Mouse (Mus musculus) neural tube, embryonic 13.5 days (tissue): ENCODE results near the gene Smim23. TPM values are rescaled to one million over a fixed set of nuclear protein-coding genes. Genes with fewer than 3 reads are reported as not detected.
A peak's percentile ranks its signal among the peaks of the same experiment; 100 is the strongest.

Source experiments
- ATAC-seq: fragments of 200-750 bp; cut with Nextera tagmentation; 2 replicates; pipeline ENCODE4 v1.8.0; 2017; ENCODE audit warnings: low read depth, mild to moderate bottlenecking, moderate TSS enrichment, moderate library complexity
- H3K27ac ChIP-seq: fragments of 300-500 bp; sonication (generic); replicated peaks from 2 replicates; pipeline ENCODE4 v1.5.1; 2015; ENCODE audit warnings: moderate library complexity, mild to moderate bottlenecking, inconsistent platforms
- H3K27me3 ChIP-seq: fragments of 300-500 bp; sonication (generic); 2 replicates; pipeline ENCODE4 v1.6.1; 2015; ENCODE audit warnings: mild to moderate bottlenecking, inconsistent platforms
- H3K36me3 ChIP-seq: fragments of 300-500 bp; sonication (generic); 2 replicates; pipeline ENCODE4 v1.6.1; 2015; ENCODE audit warnings: mild to moderate bottlenecking, inconsistent platforms
- H3K4me1 ChIP-seq: fragments of 300-500 bp; sonication (generic); replicated peaks from 2 replicates; pipeline ENCODE4 v1.6.1; 2015; ENCODE audit warnings: inconsistent platforms
- H3K4me2 ChIP-seq: fragments of 300-500 bp; sonication (generic); 2 replicates; pipeline ENCODE4 v1.6.1; 2015; ENCODE audit warnings: inconsistent platforms, mild to moderate bottlenecking, moderate library complexity
- H3K4me3 ChIP-seq: fragments of 300-500 bp; sonication (generic); 2 replicates; pipeline ENCODE4 v1.5.1; 2015; ENCODE audit warnings: mild to moderate bottlenecking, inconsistent platforms
- H3K9ac ChIP-seq: fragments of 300-500 bp; sonication (generic); 2 replicates; pipeline ENCODE4 v1.6.1; 2015; ENCODE audit warnings: moderate library complexity, mild to moderate bottlenecking, inconsistent platforms
- H3K9me3 ChIP-seq: fragments of 300-500 bp; sonication (generic); 2 replicates; pipeline ENCODE4 v1.6.1; 2016; ENCODE audit warnings: inconsistent platforms
- WGBS: fragments of 180-500 bp; shearing (Covaris S2); methylation state at CpG from one replicate; pipeline ENCODE4 v1.1.7; 2015; 5-methylcytosine and 5-hydroxymethylcytosine counted together
- polyA plus RNA-seq: library from polyadenylated mRNA; unstranded; fragments of >200 nt; fragmentation: Nextera tagmentation; extraction: Ambion mirVana; gene quantifications from 2 replicates; pipeline ENCODE4 v1.2.1, GENCODE M21; 2015

The Smim23 gene
- polyA plus RNA-seq, 1 experiment from 2014 or later, result not detected

DNA sequence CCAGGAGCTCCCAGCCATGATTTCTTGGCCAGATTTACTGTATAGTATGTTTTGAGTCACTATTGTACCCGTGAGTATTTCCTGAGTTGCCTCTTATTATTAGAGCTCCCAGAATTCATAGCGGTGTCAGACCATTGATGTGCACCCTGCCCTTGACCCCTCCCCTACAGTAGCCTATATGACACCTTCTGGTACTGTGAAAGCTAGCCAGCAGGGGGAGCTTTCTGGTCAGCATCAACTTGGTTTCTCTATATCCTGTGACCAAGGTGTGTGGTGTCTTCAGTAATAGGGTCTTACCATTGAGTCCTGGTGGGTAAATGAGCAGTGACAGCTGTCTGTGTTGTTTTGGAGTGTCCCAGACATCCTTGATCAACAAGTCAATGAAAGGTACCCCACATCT, 18.4 kb downstream of the Smim23 start:
- ATAC-seq, result peak; percentile 62; the same call in 1 of the 2 replicates
- 16% methylated on average over 2 of the region's 2 CpGs for WGBS

DNA sequence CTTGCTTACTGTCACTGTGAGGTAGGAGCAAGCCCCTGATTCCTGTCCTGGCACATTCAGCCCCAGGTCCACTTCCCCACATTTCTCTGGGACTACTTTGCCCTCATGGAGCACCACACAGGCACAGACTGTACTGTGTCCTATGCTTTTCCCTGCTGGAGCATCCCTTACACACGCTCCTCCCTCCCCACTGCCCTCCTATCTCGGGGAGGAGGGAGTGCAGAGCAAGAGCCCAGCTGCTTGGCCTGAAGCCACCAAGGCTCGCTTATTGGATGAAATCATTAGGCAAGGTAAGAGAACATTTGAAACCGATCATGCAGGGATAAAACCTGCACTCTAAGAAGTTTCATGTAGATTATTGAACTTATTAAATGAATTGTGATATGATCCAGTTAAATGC, 20.7 kb downstream of the Smim23 start:
- no peaks in the 10 kb centered on the region for H3K36me3 ChIP-seq
- H3K27ac ChIP-seq, result no peak overlapping the region
- no peak overlapping the region for H3K4me2 ChIP-seq
- 50% methylated on average over 4 of the region's 4 CpGs for WGBS
- no peak overlapping the region for H3K9ac ChIP-seq
- no peak for ATAC-seq
- H3K4me3 ChIP-seq, result no peak overlapping the region
- H3K9me3 ChIP-seq, result no peaks in the 10 kb centered on the region
- H3K4me1 ChIP-seq, result peaks cover 16% of the 10 kb centered on the region
- no peaks in the 10 kb centered on the region for H3K27me3 ChIP-seq

More for the DNA sequence above, 18.4 kb downstream of the Smim23 start:
- Histone ChIP-seq H3K4me2 (no peak overlapping the region), H3K27ac (no peak overlapping the region), H3K4me1 (peaks cover 13% of the 10 kb centered on the region), H3K27me3 (no peaks in the 10 kb centered on the region), H3K9me3 (no peaks in the 10 kb centered on the region), H3K4me3 (no peak overlapping the region), H3K9ac (no peak overlapping the region), H3K36me3 (no peaks in the 10 kb centered on the region)

DNA sequence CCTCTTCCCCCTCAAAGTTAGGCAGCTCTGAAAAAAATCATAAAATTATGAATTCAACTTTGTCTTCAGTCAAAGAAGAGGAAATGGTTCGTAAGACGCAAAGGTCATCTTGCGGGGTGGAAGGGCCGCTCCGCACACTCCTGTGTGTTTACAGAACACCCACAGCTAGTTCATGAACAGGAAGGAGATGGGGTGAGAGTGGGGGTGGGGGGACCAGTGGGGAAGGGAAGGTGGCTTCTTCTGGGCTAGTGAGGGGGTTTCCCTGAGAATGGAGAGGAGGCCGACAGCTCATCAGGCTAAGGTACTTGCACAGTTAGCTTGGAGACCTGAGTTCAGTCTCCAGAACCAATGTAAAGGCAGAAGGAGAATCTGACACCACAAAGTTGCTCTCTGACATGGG, 22.7 kb downstream of the Smim23 start:
- Histone ChIP-seq H3K27me3 (no peaks in the 10 kb centered on the region), H3K4me3 (no peak overlapping the region), H3K27ac (no peak overlapping the region), H3K4me2 (no peak overlapping the region), H3K9me3 (no peaks in the 10 kb centered on the region), H3K4me1 (peaks cover 24% of the 10 kb centered on the region), H3K9ac (no peak overlapping the region), H3K36me3 (no peaks in the 10 kb centered on the region)
- 85% methylated on average over 6 of the region's 6 CpGs for WGBS
- ATAC-seq, result no peak

DNA sequence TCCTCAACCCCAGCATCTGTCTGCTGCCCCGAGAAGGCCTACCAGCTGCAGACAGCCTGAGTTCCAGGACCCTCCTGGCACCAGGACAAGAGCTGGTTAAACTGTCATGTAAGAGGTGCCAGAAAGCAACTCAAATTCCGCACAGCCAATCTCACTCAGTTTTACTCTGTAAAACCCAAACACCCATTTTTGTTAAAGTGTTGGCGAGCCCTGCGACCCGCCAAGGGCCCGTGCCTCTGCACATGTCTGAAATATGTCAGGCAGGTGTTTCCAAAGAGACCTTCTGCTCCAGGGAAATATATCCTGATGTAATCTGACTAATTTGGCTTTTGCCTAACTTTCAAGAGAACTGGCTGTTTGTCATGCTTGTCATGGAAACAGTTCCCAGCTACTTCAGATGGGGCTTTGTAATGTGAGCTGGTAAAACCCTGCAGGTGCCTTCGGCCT, 23.5 kb downstream of the Smim23 start:
- Histone ChIP-seq H3K4me1 (peaks cover 24% of the 10 kb centered on the region), H3K36me3 (no peaks in the 10 kb centered on the region), H3K27ac (no peak overlapping the region; the same call in 1 of the 2 replicates), H3K9me3 (no peaks in the 10 kb centered on the region), H3K27me3 (no peaks in the 10 kb centered on the region), H3K4me2 (no peak overlapping the region), H3K9ac (no peak overlapping the region), H3K4me3 (no peak overlapping the region)
- no peak for ATAC-seq
- WGBS, result 64% methylated on average over 7 of the region's 7 CpGs

DNA sequence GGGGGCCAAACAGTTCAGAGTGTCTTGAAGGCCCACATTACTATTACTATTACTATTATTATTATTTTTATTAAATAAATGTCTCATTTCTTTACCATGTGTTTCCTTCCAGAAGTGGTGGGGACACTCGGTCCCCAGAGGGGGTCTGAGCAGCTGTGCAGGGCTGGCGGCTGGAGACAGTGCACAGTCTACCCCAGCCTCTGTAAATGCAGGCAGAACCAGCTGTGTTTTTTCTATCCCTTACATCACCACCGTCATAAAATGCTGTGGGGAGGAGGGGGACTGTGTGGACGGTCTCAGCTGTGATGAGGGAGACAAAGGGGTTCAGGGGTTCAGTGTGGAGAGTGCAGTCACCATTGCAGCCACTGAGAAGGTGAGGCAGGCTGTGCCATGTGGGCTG, 26.0 kb downstream of the Smim23 start:
- H3K4me2 ChIP-seq, result no peak overlapping the region
- no peaks in the 10 kb centered on the region for H3K9me3 ChIP-seq
- no peaks in the 10 kb centered on the region for H3K27me3 ChIP-seq
- H3K4me3 ChIP-seq, result no peak overlapping the region
- no peak overlapping the region for H3K27ac ChIP-seq
- ATAC-seq, result peak; percentile 59; the same call in 1 of the 2 replicates
- H3K36me3 ChIP-seq, result no peaks in the 10 kb centered on the region
- 36% methylated on average over 4 of the region's 4 CpGs for WGBS
- H3K9ac ChIP-seq, result no peak overlapping the region
- H3K4me1 ChIP-seq, result peaks cover 24% of the 10 kb centered on the region

DNA sequence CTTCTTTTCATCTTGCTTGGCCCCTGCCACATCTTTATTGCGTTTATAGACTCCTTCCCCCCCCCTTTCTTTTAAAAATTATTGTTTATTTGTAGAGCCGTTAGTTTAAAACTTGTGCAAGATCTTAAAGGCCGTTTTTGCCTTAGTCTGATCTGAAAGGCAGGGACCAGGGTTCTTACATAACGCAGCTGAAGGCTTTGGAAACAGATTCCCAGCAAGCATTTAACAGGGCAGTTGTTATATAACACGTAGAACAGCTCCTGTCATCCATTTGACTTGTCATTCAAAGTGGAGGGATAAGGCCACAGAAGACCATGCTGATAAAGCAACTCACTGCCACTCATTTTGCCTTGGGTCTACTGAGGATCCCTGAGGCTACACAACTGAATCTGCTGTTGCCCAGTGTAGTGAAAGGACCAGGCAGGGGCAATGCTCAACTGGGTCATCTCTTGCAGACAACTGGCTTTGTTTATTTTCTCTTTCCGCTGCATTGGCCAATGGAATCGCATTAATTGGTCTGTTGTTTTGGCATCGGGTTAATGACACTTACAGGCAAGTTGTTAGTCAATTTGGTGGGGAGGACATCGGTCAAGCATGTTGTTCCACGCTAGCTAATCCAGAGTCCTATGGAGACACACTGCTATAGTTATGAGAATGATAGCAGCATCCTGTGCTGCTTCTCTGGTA, 29.5 kb downstream of the Smim23 start:
- Histone ChIP-seq H3K27me3 (no peaks in the 10 kb centered on the region), H3K9me3 (no peaks in the 10 kb centered on the region), H3K9ac (no peak overlapping the region), H3K4me3 (no peak overlapping the region), H3K4me1 (peaks cover 11% of the 10 kb centered on the region; the same call in 1 of the 2 replicates), H3K4me2 (no peak overlapping the region), H3K36me3 (no peaks in the 10 kb centered on the region), H3K27ac (no peak overlapping the region)
- no peak for ATAC-seq
- WGBS, result 69% methylated on average over 10 of the region's 10 CpGs

DNA sequence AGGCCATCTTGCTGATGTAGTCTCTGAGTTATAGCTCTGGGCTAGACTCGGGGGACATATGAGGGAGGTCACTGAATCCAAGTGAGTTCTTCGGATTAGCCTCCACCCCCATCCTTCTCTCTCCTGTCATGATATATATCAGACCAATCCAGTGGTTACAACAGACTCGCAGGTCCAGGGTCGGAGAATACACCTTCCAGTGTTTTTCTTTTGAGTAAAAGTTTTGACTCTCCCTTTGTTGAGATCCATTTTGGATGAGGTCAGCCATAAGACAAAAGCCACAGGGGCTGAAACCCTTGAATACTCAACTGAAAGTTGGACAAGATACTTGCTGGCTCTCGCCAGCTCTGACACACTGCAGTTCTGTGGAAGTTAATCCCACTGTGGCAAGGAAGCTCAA, 38.2 kb downstream of the Smim23 start:
- Histone ChIP-seq H3K4me2 (no peak overlapping the region), H3K9ac (no peak overlapping the region), H3K27me3 (no peaks in the 10 kb centered on the region), H3K36me3 (no peaks in the 10 kb centered on the region), H3K27ac (no peak overlapping the region), H3K4me1 (peaks cover under 1% of the 10 kb centered on the region), H3K9me3 (no peaks in the 10 kb centered on the region), H3K4me3 (no peak overlapping the region)
- no peak for ATAC-seq
- WGBS, result 81% methylated on average over 5 of the region's 5 CpGs

DNA sequence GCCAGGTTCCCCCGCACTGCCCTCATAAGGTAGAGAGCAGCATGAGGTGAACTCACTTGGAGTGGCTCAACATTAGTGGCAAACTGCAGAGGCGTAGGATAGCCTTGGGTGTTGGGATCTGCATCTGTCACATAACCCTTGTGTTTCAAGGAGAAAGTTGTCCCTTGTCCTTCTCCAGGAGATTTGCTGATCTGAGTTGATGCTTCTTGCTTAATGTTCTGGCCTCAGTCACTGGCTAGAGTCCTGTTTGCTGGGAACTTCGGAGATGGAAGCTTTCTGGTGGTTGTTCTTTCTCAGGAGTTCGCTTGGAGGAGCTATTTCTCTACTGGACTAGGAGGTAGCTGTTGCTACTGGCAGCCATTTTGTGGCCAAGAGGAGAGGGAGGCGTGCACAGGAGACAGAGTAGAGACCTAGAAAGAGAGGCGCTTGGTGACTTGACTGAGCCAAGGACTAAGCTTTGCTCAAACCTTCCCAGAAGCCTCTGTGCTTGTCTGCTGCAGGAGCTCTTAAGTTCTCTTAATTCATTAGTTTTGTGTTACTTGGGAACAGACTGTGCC, 38.7 kb downstream of the Smim23 start:
- no peaks in the 10 kb centered on the region for H3K36me3 ChIP-seq
- no peaks in the 10 kb centered on the region for H3K9me3 ChIP-seq
- no peak overlapping the region for H3K4me3 ChIP-seq
- no peak overlapping the region for H3K9ac ChIP-seq
- no peak overlapping the region for H3K27ac ChIP-seq
- H3K4me2 ChIP-seq, result no peak overlapping the region
- no peak for ATAC-seq
- H3K4me1 ChIP-seq, result peaks cover 6% of the 10 kb centered on the region
- no peaks in the 10 kb centered on the region for H3K27me3 ChIP-seq
- WGBS, result 90% methylated on average over 6 of the region's 6 CpGs

DNA sequence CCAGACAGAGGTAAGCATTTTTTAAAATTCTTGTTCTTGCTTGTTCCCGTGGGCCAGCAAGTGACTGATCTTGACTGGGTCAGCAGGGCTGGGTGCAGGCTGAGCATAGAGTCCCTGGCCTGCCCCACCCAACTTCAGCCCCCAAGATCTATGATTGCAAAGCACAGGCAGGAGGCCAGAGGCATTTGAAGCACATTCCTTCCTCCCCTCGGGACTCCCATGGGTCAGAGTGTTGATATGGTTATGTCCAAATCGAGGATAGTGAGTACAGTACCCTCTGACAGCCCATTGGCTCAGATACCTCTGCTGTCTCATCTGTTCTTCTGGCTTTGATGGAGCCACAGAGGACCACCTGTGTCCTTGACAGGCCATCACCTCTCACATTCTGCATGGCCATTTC, 41.7 kb downstream of the Smim23 start:
- no peak overlapping the region for H3K4me3 ChIP-seq
- no peaks in the 10 kb centered on the region for H3K27me3 ChIP-seq
- H3K27ac ChIP-seq, result no peak overlapping the region
- 81% methylated on average over 3 of the region's 3 CpGs for WGBS
- H3K4me1 ChIP-seq, result peaks cover 10% of the 10 kb centered on the region
- no peak overlapping the region for H3K9ac ChIP-seq
- ATAC-seq, result no peak
- no peak overlapping the region for H3K4me2 ChIP-seq
- H3K36me3 ChIP-seq, result no peaks in the 10 kb centered on the region
- H3K9me3 ChIP-seq, result no peaks in the 10 kb centered on the region

DNA sequence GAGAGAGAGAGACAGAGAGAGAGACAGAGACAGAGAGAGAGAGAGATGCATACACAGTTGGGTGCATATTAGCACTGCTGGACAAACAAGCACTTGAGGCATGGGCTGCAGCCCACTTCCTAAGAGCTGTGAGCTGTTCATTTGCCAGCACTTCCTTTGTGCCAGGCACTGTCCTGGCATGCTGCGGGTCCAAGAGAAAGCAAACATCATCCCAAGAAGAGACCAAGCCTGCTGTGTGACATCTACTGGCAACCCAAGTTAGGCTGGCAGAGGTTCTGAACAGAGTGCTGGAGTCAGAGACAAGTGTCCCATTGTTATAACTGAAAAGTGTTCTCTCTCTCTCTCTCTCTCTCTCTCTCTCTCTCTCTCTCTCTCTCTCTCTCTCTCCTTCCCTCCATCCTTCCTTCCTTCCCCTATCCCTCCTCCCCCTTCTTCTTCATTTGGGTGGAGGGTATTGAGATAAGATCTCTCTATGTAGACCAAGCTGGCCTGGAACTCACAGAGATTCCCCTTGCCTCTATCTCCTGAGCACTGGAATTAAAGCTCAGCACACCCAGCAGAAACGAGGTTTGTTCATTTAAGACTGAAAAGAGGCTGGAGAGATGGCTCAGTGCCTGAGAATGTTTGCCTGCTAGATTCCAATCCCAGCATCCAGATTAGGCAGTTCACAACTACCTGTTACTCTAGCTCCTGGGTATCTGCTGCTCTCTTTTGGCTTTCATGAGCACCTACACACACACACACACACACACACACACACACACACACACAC, 42.6 kb downstream of the Smim23 start:
- Histone ChIP-seq H3K27ac (no peak overlapping the region), H3K4me3 (no peak overlapping the region)
- WGBS, result 61% methylated on average over 2 of the region's 2 CpGs

DNA sequence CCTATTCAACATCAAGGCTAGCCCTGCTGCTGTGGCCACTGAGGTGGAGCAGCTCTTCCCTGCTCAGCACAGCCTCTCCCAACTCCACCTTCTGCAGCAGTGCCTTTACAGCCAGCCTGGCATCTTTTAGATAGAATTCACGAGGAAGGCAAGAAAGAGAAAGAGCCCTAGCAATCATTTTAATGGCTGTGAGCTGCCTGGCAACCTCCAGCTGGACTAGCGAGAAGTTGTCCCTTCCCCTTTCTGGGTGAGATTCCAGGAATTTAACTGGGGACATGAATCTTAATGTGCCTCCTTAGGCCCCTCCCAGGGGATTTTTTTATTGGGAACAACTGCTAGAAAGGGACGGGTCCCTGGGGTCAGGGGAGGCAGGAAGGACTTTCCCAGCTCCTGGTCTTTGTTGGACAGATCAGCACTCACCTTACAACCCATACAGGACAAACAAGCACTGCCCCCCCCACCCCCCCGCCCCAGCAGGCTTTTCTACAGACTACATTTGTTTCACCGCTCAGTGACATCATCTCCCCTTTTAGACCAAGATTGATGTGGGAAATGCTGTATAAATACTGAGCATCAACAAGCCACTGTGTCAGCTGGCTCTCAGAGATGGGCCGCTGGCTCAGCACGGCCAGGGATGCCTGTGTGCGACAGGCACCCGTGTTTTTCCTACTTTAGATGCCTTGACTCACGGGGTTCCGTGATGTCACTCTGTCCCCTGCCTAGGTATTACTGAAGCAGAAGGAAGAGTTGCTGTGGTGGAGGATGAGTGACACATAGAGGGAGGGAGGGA, 43.5 kb downstream of the Smim23 start:
- WGBS, result 21% methylated on average over 11 of the region's 11 CpGs
- H3K4me2 ChIP-seq, result peak overlapping the region; percentile 13; the same call in 1 of the 2 replicates

More for the DNA sequence above, 42.6 kb downstream of the Smim23 start:
- H3K27me3 ChIP-seq, result no peaks in the 10 kb centered on the region
- H3K9me3 ChIP-seq, result peaks cover under 1% of the 10 kb centered on the region; the same call in 1 of the 2 replicates
- H3K9ac ChIP-seq, result no peak overlapping the region
- peaks cover 10% of the 10 kb centered on the region for H3K4me1 ChIP-seq
- peak; percentile 57; the same call in 1 of the 2 replicates for ATAC-seq
- no peak overlapping the region for H3K4me2 ChIP-seq
- H3K36me3 ChIP-seq, result no peaks in the 10 kb centered on the region

More for the DNA sequence above, 43.5 kb downstream of the Smim23 start:
- Histone ChIP-seq H3K9ac (no peak overlapping the region; the same call in 1 of the 2 replicates), H3K27ac (peak overlapping the region; percentile 67), H3K4me3 (no peak overlapping the region), H3K27me3 (no peaks in the 10 kb centered on the region), H3K36me3 (no peaks in the 10 kb centered on the region), H3K9me3 (peaks cover 6% of the 10 kb centered on the region; the same call in 1 of the 2 replicates), H3K4me1 (peaks cover 10% of the 10 kb centered on the region)
- ATAC-seq, result peak; percentile 83
